Mouse (Mus musculus) CH12.LX (cell line): ENCODE measurements at regions not wholly inside any gene's neighbourhood (a gene's known extent, or its start where the extent isn't known, plus 50 kb on each side); places are given as distances from the start of the nearest gene placed in this dataset.

Experiments
- CTCF ChIP-seq, 2 experiments: IDR thresholded peaks in 1 of 2; conservative IDR thresholded peaks in 1 of 2; 2 replicates each; pipeline ENCODE4 v1.5.1; 2011 to 2012; ENCODE audit warnings: low read depth in 2 of 2, low read length in 2 of 2, improper control_type of control experiment in 1 of 2, inconsistent platforms in 1 of 2, mild to moderate bottlenecking in 1 of 2, moderate library complexity in 1 of 2
- ELF1 ChIP-seq: IDR thresholded peaks from 2 replicates; pipeline ENCODE4 v1.6.1; 2014; ENCODE audit warnings: low read depth, mild to moderate bottlenecking, inconsistent platforms, low read length, improper control_type of control experiment
- IRF4 ChIP-seq: IDR thresholded peaks from 2 replicates; pipeline ENCODE4 v1.6.1; 2014; ENCODE audit warnings: low read depth, mild to moderate bottlenecking, inconsistent platforms, low read length, improper control_type of control experiment
- JUN ChIP-seq: IDR thresholded peaks from 2 replicates; pipeline ENCODE4 v1.6.1; 2011; ENCODE audit warnings: low read depth, mild to moderate bottlenecking, low read length, improper control_type of control experiment, moderate library complexity; ENCODE audit not compliant: insufficient read depth
- MAX ChIP-seq: IDR thresholded peaks from 2 replicates; pipeline ENCODE4 v1.6.1; 2011; ENCODE audit warnings: low read length, improper control_type of control experiment
- NRF1 ChIP-seq: IDR thresholded peaks from 2 replicates; pipeline ENCODE4 v1.6.1; 2014; ENCODE audit warnings: low read depth, mild to moderate bottlenecking, inconsistent platforms, low read length, improper control_type of control experiment, moderate library complexity
- POLR2A ChIP-seq: IDR thresholded peaks from 2 replicates; pipeline ENCODE4 v1.6.1; 2011; ENCODE audit warnings: low read depth, mild to moderate bottlenecking, improper control_type of control experiment, low read length
- TBP ChIP-seq: conservative IDR thresholded peaks from 2 replicates; pipeline ENCODE4 v1.6.1; 2011; ENCODE audit warnings: low read depth, low read length, improper control_type of control experiment
- TCF12 ChIP-seq: IDR thresholded peaks from 2 replicates; pipeline ENCODE4 v1.6.1; 2014; ENCODE audit warnings: low read depth, mild to moderate bottlenecking, inconsistent platforms, low read length, improper control_type of control experiment
- USF1 ChIP-seq: IDR thresholded peaks from 2 replicates; pipeline ENCODE4 v1.6.1; 2014; ENCODE audit warnings: low read depth, mild to moderate bottlenecking, inconsistent platforms, low read length, improper control_type of control experiment
- USF2 ChIP-seq: conservative IDR thresholded peaks from 2 replicates; pipeline ENCODE4 v1.6.1; 2011; ENCODE audit warnings: low read depth, low read length, improper control_type of control experiment
- ZC3H11A ChIP-seq: IDR thresholded peaks from 2 replicates; pipeline ENCODE4 v1.6.1; 2012; ENCODE audit warnings: low read depth, mild to moderate bottlenecking, inconsistent platforms, low read length, improper control_type of control experiment

DNA sequence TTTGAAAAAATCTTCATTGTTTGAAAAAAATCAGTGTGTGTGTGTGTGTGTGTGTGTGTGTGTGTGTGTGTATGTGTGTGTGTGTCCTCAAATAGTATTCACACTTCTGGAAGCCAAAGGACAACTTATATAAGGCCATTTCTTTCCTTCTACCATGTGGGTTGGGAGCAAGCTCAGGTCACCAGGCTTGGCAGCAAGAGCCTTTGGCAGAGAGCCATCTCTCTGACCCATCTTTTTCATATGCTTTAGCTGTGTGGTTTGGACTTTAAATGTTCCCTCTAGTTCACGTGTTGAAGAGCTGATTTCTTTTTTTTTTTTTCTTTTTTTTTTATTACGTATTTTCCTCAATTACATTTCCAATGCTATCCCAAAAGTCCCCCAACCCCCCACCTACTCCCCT is 483.1 kb downstream of the Rapgef2 start:
- TF ChIP-seq ELF1 (no peak), JUN (no peak), USF2 (no peak), TCF12 (no peak), USF1 (no peak), CTCF (conservative IDR thresholded peaks at IDR 0.05 in 1 of 2, IDR thresholded peaks at IDR 0.05 in 1 of 2; ENCODE audit: low read depth in 2 of 2, low read length in 2 of 2) (no peak), IRF4 (no peak), POLR2A (no peak), TBP (no peak), MAX (no peak), NRF1 (no peak), ZC3H11A (no peak)
